In genomic region chr2:30794179-30795108, GRCm38 (mm10) we compare ENCODE assay signal across 8 mouse cellular contexts. TPM values are rescaled to one million over a fixed set of nuclear protein-coding genes. Genes with fewer than 3 reads are reported as not detected.
DNase-seq lines count a peak whose midpoint lies in the region; ATAC-seq and TF ChIP-seq lines count a peak whose summit lies in the region.

No protein-coding gene starts in this region.

- no peak for TF ChIP-seq POLR2A in brain, embryonic 14.5 days (IDR thresholded peaks at IDR 0.05; ENCODE audit: borderline replicate concordance, extremely low read depth, insufficient read depth, insufficient read length, poor library complexity, severe bottlenecking)

- no peaks in the 10 kb centered on the region for H3K9me3 ChIP-seq in heart, embryonic 11.5 days (replicated peaks; ENCODE audit: control insufficient read depth, low read length)
- H3K9me3 ChIP-seq in kidney, embryonic 15.5 days (replicated peaks), result no peaks in the 10 kb centered on the region
- H3K9me3 ChIP-seq in limb, embryonic 15.5 days, result no peaks in the 10 kb centered on the region
- H3K9me3 ChIP-seq in midbrain, postnatal 0 days (ENCODE audit: low read length), result no peaks in the 10 kb centered on the region

- H3ac ChIP-seq in C2C12 (ENCODE audit: control insufficient read depth, insufficient read length, low read depth), result peak overlapping the region; percentile 88

- DNase-seq in brain, embryonic 14.5 days (ENCODE audit: low read depth), result peak; percentile 95
- DNase-seq in midbrain, postnatal 0 days (ENCODE audit: low spot score), result peak; percentile 87
- DNase-seq in spleen, postnatal 10 days (ENCODE audit: low spot score in 2 of 2), result peak; percentile 94 to 96

- H3K4me1 ChIP-seq in heart, embryonic 11.5 days (ENCODE audit: control insufficient read depth, insufficient read depth, low read length), result peaks cover 17% of the 10 kb centered on the region
- peaks cover 42% of the 10 kb centered on the region for H3K4me1 ChIP-seq in kidney, embryonic 15.5 days
- peaks cover 38% of the 10 kb centered on the region for H3K4me1 ChIP-seq in limb, embryonic 15.5 days
- H3K4me1 ChIP-seq in midbrain, postnatal 0 days (ENCODE audit: insufficient read depth, low read length), result peaks cover 9% of the 10 kb centered on the region

- H3K79me2 ChIP-seq in C2C12 (ENCODE audit: control insufficient read depth, insufficient read depth), result no peaks in the 10 kb centered on the region

- peak overlapping the region; percentile 29 for H3K4me3 ChIP-seq in C2C12 (ENCODE audit: insufficient read depth, poor library complexity, severe bottlenecking)
- H3K4me3 ChIP-seq in heart, embryonic 11.5 days (ENCODE audit: low read depth, low read length), result peak overlapping the region; percentile 37
- peak overlapping the region; percentile 43 for H3K4me3 ChIP-seq in kidney, embryonic 15.5 days (replicated peaks)
- peak overlapping the region; percentile 44 for H3K4me3 ChIP-seq in limb, embryonic 15.5 days
- H3K4me3 ChIP-seq in midbrain, postnatal 0 days (ENCODE audit: low read depth, low read length), result peak overlapping the region; percentile 30

- H3K4me2 ChIP-seq in heart, embryonic 11.5 days, result peak overlapping the region; percentile 67
- H3K4me2 ChIP-seq in kidney, embryonic 15.5 days, result peak overlapping the region; percentile 75
- H3K4me2 ChIP-seq in limb, embryonic 15.5 days, result peak overlapping the region; percentile 71
- H3K4me2 ChIP-seq in midbrain, postnatal 0 days (ENCODE audit: low read depth, low read length, poor library complexity, severe bottlenecking), result peak overlapping the region; percentile 56

- peak; percentile 81 for ATAC-seq in erythroblast, adult 5-6 weeks (replicated peaks; ENCODE audit: low FRiP score, poor library complexity, severe bottlenecking)
- ATAC-seq in heart, embryonic 11.5 days (replicated peaks; ENCODE audit: insufficient number of reproducible peaks, low FRiP score, low TSS enrichment), result peak; percentile 37; the same call in 1 of the 2 replicates
- peak; percentile 80 for ATAC-seq in kidney, embryonic 15.5 days (replicated peaks; ENCODE audit: low FRiP score)
- ATAC-seq in limb, embryonic 15.5 days (ENCODE audit: insufficient number of reproducible peaks, low FRiP score, low TSS enrichment, low read depth), result peak; percentile 69
- ATAC-seq in midbrain, postnatal 0 days (ENCODE audit: low FRiP score), result peak; percentile 61

- peak overlapping the region; percentile 38; the same call in 1 of the 2 replicates for H3K27ac ChIP-seq in heart, embryonic 11.5 days (ENCODE audit: low read depth, low read length)
- H3K27ac ChIP-seq in kidney, embryonic 15.5 days, result peak overlapping the region; percentile 82
- H3K27ac ChIP-seq in limb, embryonic 15.5 days, result peak overlapping the region; percentile 71
- H3K27ac ChIP-seq in midbrain, postnatal 0 days (ENCODE audit: low read depth, low read length), result peak overlapping the region; percentile 57; the same call in 1 of the 2 replicates

- H3K27me3 ChIP-seq in C2C12 (ENCODE audit: control insufficient read depth, insufficient read depth, insufficient read length), result no peaks in the 10 kb centered on the region
- H3K27me3 ChIP-seq in heart, embryonic 11.5 days (ENCODE audit: control insufficient read depth, insufficient read depth, low read length), result peaks cover 17% of the 10 kb centered on the region
- no peaks in the 10 kb centered on the region for H3K27me3 ChIP-seq in kidney, embryonic 15.5 days
- H3K27me3 ChIP-seq in limb, embryonic 15.5 days, result no peaks in the 10 kb centered on the region
- no peaks in the 10 kb centered on the region for H3K27me3 ChIP-seq in midbrain, postnatal 0 days (ENCODE audit: insufficient read depth, low read length)

- peak; percentile 100 for TF ChIP-seq CTCF in C2C12 (IDR thresholded peaks at IDR 0.05; ENCODE audit: control insufficient read depth, insufficient read depth, insufficient read length)
- peak; percentile 99 for TF ChIP-seq CTCF in brain, embryonic 14.5 days (IDR thresholded peaks at IDR 0.05; ENCODE audit: borderline replicate concordance, extremely low read depth, insufficient read depth, insufficient read length)
- peak; percentile 79 for TF ChIP-seq CTCF in midbrain, postnatal 0 days (IDR thresholded peaks at IDR 0.05)

- H3K79me3 ChIP-seq in C2C12 (ENCODE audit: low read depth), result no peaks in the 10 kb centered on the region

- peak overlapping the region; percentile 56 for H3K9ac ChIP-seq in heart, embryonic 11.5 days (ENCODE audit: low read depth, low read length)
- H3K9ac ChIP-seq in kidney, embryonic 15.5 days, result peak overlapping the region; percentile 36; the same call in 1 of the 2 replicates
- H3K9ac ChIP-seq in limb, embryonic 15.5 days, result peak overlapping the region; percentile 44; the same call in 1 of the 2 replicates
- H3K9ac ChIP-seq in midbrain, postnatal 0 days (replicated peaks; ENCODE audit: low read length, poor library complexity, severe bottlenecking), result 0 out of 2 replicates have a peak overlapping the region, but pooled peaks have one; percentile 14

- WGBS in heart, embryonic 11.5 days (ENCODE audit: insufficient replicate concordance), result 6% methylated on average over 48 of the region's 48 CpGs
- 7% methylated on average over 48 of the region's 48 CpGs for WGBS in kidney, embryonic 15.5 days
- WGBS in limb, embryonic 15.5 days, result 4% methylated on average over 48 of the region's 48 CpGs
- 5% methylated on average over 48 of the region's 48 CpGs for WGBS in midbrain, postnatal 0 days

- H3K36me3 ChIP-seq in C2C12 (ENCODE audit: control insufficient read depth, insufficient read depth), result no peaks in the 10 kb centered on the region
- no peaks in the 10 kb centered on the region for H3K36me3 ChIP-seq in heart, embryonic 11.5 days (ENCODE audit: control insufficient read depth, insufficient read depth, low read length)
- no peaks in the 10 kb centered on the region for H3K36me3 ChIP-seq in kidney, embryonic 15.5 days
- no peaks in the 10 kb centered on the region for H3K36me3 ChIP-seq in limb, embryonic 15.5 days
- H3K36me3 ChIP-seq in midbrain, postnatal 0 days (ENCODE audit: insufficient read depth, low read length), result no peaks in the 10 kb centered on the region

TF ChIP-seq in C2C12, 6 proteins besides CTCF, POLR2A, EP300 and RAD21:
- TF ChIP-seq FOSL1 (IDR thresholded peaks at IDR 0.05; ENCODE audit: insufficient read depth, low read length, poor library complexity, severe bottlenecking) (no peak), MAX (IDR thresholded peaks at IDR 0.05) (peak; percentile 46)

RNA-seq across cellular contexts. Expression of gene 1700001O22Rik, which starts 9.0 kb away (rescaled TPM):
- 0.18 TPM for polyA plus RNA-seq in C2C12 (2012; fragmentation: generic; extraction: Trizol)
- 1.9 and 3.2 TPM in 2 replicates for polyA plus RNA-seq in brain, embryonic 14.5 days (2012; rRNA removed)
- not detected in 2 replicates for total RNA-seq in erythroblast, adult 5-6 weeks (2015; ENCODE audit: low replicate concordance)
- total RNA-seq in erythroblast, adult 5-6 weeks (2017; ENCODE audit: low replicate concordance), result not detected in 2 replicates
- 1.2 and 1.6 TPM in 2 replicates for polyA plus RNA-seq in heart, embryonic 11.5 days (2014; fragmentation: Nextera tagmentation; extraction: Ambion mirVana)
- polyA plus RNA-seq in kidney, embryonic 15.5 days (2015; fragmentation: Nextera tagmentation; extraction: Ambion mirVana), result 3.5 TPM in 2 replicates
- 2.4 and 3.1 TPM in 2 replicates for polyA plus RNA-seq in limb, embryonic 15.5 days (2015; fragmentation: Nextera tagmentation; extraction: Ambion mirVana)
- 2.4 TPM in 1 of 2 replicates, not detected in the other for total RNA-seq in midbrain, postnatal 0 days (2014; rRNA removed)
- polyA plus RNA-seq in midbrain, postnatal 0 days (2015; fragmentation: Nextera tagmentation; extraction: Ambion mirVana), result 1.2 and 1.5 TPM in 2 replicates

RNA-seq across cellular contexts. Expression of gene Ntmt1, which starts 13.2 kb away (rescaled TPM):
- polyA plus RNA-seq in C2C12 (2012; fragmentation: generic; extraction: Trizol), result 64.7 TPM
- 72.3 and 98.7 TPM in 2 replicates for polyA plus RNA-seq in brain, embryonic 14.5 days (2012; rRNA removed)
- 2.7 TPM in 2 replicates for total RNA-seq in erythroblast, adult 5-6 weeks (2015; ENCODE audit: low replicate concordance)
- 3.9 TPM in 1 of 2 replicates, not detected in the other for total RNA-seq in erythroblast, adult 5-6 weeks (2017; ENCODE audit: low replicate concordance)
- polyA plus RNA-seq in heart, embryonic 11.5 days (2014; fragmentation: Nextera tagmentation; extraction: Ambion mirVana), result 82.6 and 87.5 TPM in 2 replicates
- 82.6 and 96.6 TPM in 2 replicates for polyA plus RNA-seq in kidney, embryonic 15.5 days (2015; fragmentation: Nextera tagmentation; extraction: Ambion mirVana)
- 86.3 and 89.5 TPM in 2 replicates for polyA plus RNA-seq in limb, embryonic 15.5 days (2015; fragmentation: Nextera tagmentation; extraction: Ambion mirVana)
- total RNA-seq in midbrain, postnatal 0 days (2014; rRNA removed), result 62.2 and 74.1 TPM in 2 replicates
- polyA plus RNA-seq in midbrain, postnatal 0 days (2015; fragmentation: Nextera tagmentation; extraction: Ambion mirVana), result 90.3 and 104 TPM in 2 replicates

RNA-seq across cellular contexts. Expression of gene Asb6, which starts 35.7 kb away (rescaled TPM):
- polyA plus RNA-seq in C2C12 (2012; fragmentation: generic; extraction: Trizol), result 69.2 TPM
- polyA plus RNA-seq in brain, embryonic 14.5 days (2012; rRNA removed), result 51.0 and 51.5 TPM in 2 replicates
- 13.6 and 19.2 TPM in 2 replicates for total RNA-seq in erythroblast, adult 5-6 weeks (2015; ENCODE audit: low replicate concordance)
- 40.6 and 42.2 TPM in 2 replicates for total RNA-seq in erythroblast, adult 5-6 weeks (2017; ENCODE audit: low replicate concordance)
- 20.2 and 22.8 TPM in 2 replicates for polyA plus RNA-seq in heart, embryonic 11.5 days (2014; fragmentation: Nextera tagmentation; extraction: Ambion mirVana)
- polyA plus RNA-seq in kidney, embryonic 15.5 days (2015; fragmentation: Nextera tagmentation; extraction: Ambion mirVana), result 35.5 and 38.3 TPM in 2 replicates
- 32.8 and 34.4 TPM in 2 replicates for polyA plus RNA-seq in limb, embryonic 15.5 days (2015; fragmentation: Nextera tagmentation; extraction: Ambion mirVana)
- 36.5 and 40.7 TPM in 2 replicates for total RNA-seq in midbrain, postnatal 0 days (2014; rRNA removed)
- polyA plus RNA-seq in midbrain, postnatal 0 days (2015; fragmentation: Nextera tagmentation; extraction: Ambion mirVana), result 36.1 and 39.6 TPM in 2 replicates

RNA-seq across cellular contexts. Expression of gene Prrx2, which starts 40.3 kb away (rescaled TPM):
- polyA plus RNA-seq in C2C12 (2012; fragmentation: generic; extraction: Trizol), result 191 TPM
- polyA plus RNA-seq in brain, embryonic 14.5 days (2012; rRNA removed), result 10.8 and 13.6 TPM in 2 replicates
- not detected in 2 replicates for total RNA-seq in erythroblast, adult 5-6 weeks (2015; ENCODE audit: low replicate concordance)
- not detected in 2 replicates for total RNA-seq in erythroblast, adult 5-6 weeks (2017; ENCODE audit: low replicate concordance)
- polyA plus RNA-seq in heart, embryonic 11.5 days (2014; fragmentation: Nextera tagmentation; extraction: Ambion mirVana), result 55.8 and 63.2 TPM in 2 replicates
- 10.6 and 10.9 TPM in 2 replicates for polyA plus RNA-seq in kidney, embryonic 15.5 days (2015; fragmentation: Nextera tagmentation; extraction: Ambion mirVana)
- 47.6 and 65.0 TPM in 2 replicates for polyA plus RNA-seq in limb, embryonic 15.5 days (2015; fragmentation: Nextera tagmentation; extraction: Ambion mirVana)
- total RNA-seq in midbrain, postnatal 0 days (2014; rRNA removed), result 4.4 and 12.5 TPM in 2 replicates
- polyA plus RNA-seq in midbrain, postnatal 0 days (2015; fragmentation: Nextera tagmentation; extraction: Ambion mirVana), result 3.0 and 5.1 TPM in 2 replicates

Comparison
In these comparisons a context has a peak if more than half of its experiments do, and no peak if none do; other contexts are left out.
1. Peak in every context shown above with its lines: DNase-seq, ATAC-seq, H3K4me3 ChIP-seq and H3K27ac ChIP-seq.